Mouse (Mus musculus) heart, postnatal 0 days (tissue): ENCODE measurements around the gene Trim5. TPM values are rescaled to one million over a fixed set of nuclear protein-coding genes. Genes with fewer than 3 reads are reported as not detected.
"Not testable (repeated sequence)": the region's sequence is repeated elsewhere in the genome, so short reads cannot be mapped to it uniquely, and the experiment has no call there.

ENCODE experiments used
- ATAC-seq: fragments of 200-750 bp; cut with Nextera tagmentation; 2 replicates; pipeline ENCODE4 v1.8.0; 2017; ENCODE audit warnings: low read depth, moderate number of reproducible peaks, moderate library complexity; ENCODE audit not compliant: insufficient read depth
- DNase-seq: peaks from one replicate; pipeline ENCODE4 v3.0.0-alpha.2; 2016; ENCODE audit warnings: low spot score
- H3K27ac ChIP-seq: fragments of 300-500 bp; sonication (generic); 2 replicates; pipeline ENCODE4 v1.5.1; 2014; ENCODE audit warnings: low read depth, mild to moderate bottlenecking
- H3K27me3 ChIP-seq: fragments of 300-500 bp; sonication (generic); 2 replicates; pipeline ENCODE4 v1.6.1; 2014; ENCODE audit warnings: low read length, mixed read lengths; ENCODE audit not compliant: control insufficient read depth, insufficient read depth
- H3K36me3 ChIP-seq: fragments of 300-500 bp; sonication (generic); replicated peaks from 2 replicates; pipeline ENCODE4 v1.6.1; 2014; ENCODE audit warnings: low read length, mixed read lengths; ENCODE audit not compliant: control insufficient read depth, insufficient read depth
- H3K4me1 ChIP-seq: fragments of 300-500 bp; sonication (generic); 2 replicates; pipeline ENCODE4 v1.6.1; 2014; ENCODE audit warnings: antibody characterized with exemption; ENCODE audit not compliant: control insufficient read depth, insufficient read depth
- H3K4me2 ChIP-seq: fragments of 300-500 bp; sonication (generic); 2 replicates; pipeline ENCODE4 v1.6.1; 2014; ENCODE audit warnings: low read depth, mild to moderate bottlenecking, low read length, moderate library complexity
- H3K4me3 ChIP-seq: fragments of 300-500 bp; sonication (generic); 2 replicates; pipeline ENCODE4 v1.5.1; 2014; ENCODE audit warnings: low read depth, low read length
- H3K9ac ChIP-seq: fragments of 300-500 bp; sonication (generic); replicated peaks from 2 replicates; pipeline ENCODE4 v1.6.1; 2014; ENCODE audit warnings: low read depth, low read length, mixed read lengths
- H3K9me3 ChIP-seq: fragments of 300-500 bp; sonication (generic); replicated peaks from 2 replicates; pipeline ENCODE4 v1.6.1; 2016; ENCODE audit warnings: low read length; ENCODE audit not compliant: control insufficient read depth
- CTCF ChIP-seq: IDR thresholded peaks from 2 replicates; pipeline ENCODE4 v1.5.1; 2016; ENCODE audit warnings: antibody characterized with exemption, control low read depth, low read depth
- EP300 ChIP-seq: IDR thresholded peaks from 2 replicates; pipeline ENCODE4 v1.6.1; 2016; ENCODE audit warnings: antibody characterized with exemption, low read depth
- WGBS: fragments of 180-500 bp; shearing (Covaris S2); extraction: QIAGEN DNeasy Blood & Tissue Kit; methylation state at CpG from one replicate; pipeline ENCODE4 v1.1.7; 2014; 5-methylcytosine and 5-hydroxymethylcytosine counted together
- polyA plus RNA-seq: library from polyadenylated mRNA; unstranded; fragments of >200 nt; fragmentation: Nextera tagmentation; extraction: Ambion mirVana; gene quantifications from 2 replicates; pipeline ENCODE4 v1.2.1, GENCODE M21; 2015
- total RNA-seq: library from RNA; depleted of rRNA; stranded (reverse); fragments of >200 nt; gene quantifications from 2 replicates; pipeline ENCODE4 v1.2.3, GENCODE M21; 2014; ENCODE audit warnings: low replicate concordance

Trim5 gene
- total and polyA plus RNA-seq, 2 experiments from 2014 or later, result 0.27 to 0.37 TPM

DNA sequence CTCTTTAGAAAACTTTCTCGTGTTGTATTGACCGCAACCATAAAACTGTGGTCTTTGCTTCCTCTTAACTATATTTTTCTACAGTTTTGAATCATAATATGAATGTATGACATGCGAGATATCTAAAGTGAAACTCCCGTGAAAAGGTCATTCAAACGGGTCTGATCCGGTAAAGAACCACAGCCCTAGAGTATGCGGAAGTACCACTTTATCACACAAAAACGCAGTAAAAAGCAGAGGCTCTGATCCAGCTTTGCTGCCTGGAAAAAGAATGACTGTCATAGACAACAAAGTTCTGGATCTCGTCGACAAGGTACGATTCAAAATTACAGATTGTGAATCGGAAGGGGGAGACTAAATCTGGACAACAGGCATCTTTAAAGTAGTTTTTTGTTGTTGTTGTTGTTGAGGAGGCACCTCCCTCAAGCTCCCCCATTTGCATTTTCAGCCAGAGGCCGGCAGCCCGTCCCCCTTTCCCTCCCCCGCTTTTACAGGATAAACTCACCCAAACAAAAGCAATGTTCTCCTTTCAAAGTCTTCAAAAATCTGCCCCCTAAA is 27.0 kb upstream of the Trim5 start:
- Histone ChIP-seq H3K9me3 (no peaks in the 10 kb centered on the region), H3K4me2 (peak overlapping the region; percentile 60)

GRCm38 (mm10) chr7:104291638-104292400 is 3.9 kb upstream of the Trim5 start:
- TF ChIP-seq EP300, result no peak
- TF ChIP-seq CTCF, result no peak
- H3K27me3 ChIP-seq, result no peaks in the 10 kb centered on the region
- ATAC-seq, result no peak
- H3K27ac ChIP-seq, result no peak overlapping the region
- H3K4me2 ChIP-seq, result no peak overlapping the region
- DNase-seq, result no peak
- no peak overlapping the region for H3K4me3 ChIP-seq
- H3K9me3 ChIP-seq, result no peaks in the 10 kb centered on the region
- no peaks in the 10 kb centered on the region for H3K36me3 ChIP-seq
- H3K9ac ChIP-seq, result no peak overlapping the region
- H3K4me1 ChIP-seq, result no peaks in the 10 kb centered on the region
- 74% methylated on average over 5 of the region's 5 CpGs for WGBS

More for the DNA sequence above, 27.0 kb upstream of the Trim5 start:
- peak overlapping the region; percentile 54 for H3K9ac ChIP-seq
- peak overlapping the region; percentile 67 for H3K4me3 ChIP-seq
- peak overlapping the region; percentile 87 for H3K27ac ChIP-seq
- TF ChIP-seq CTCF (no peak), EP300 (no peak)
- WGBS, result 4% methylated on average over 15 of the region's 15 CpGs
- no peaks in the 10 kb centered on the region for H3K4me1 ChIP-seq
- ATAC-seq, result peak; percentile 64; the same call in 1 of the 2 replicates
- H3K36me3 ChIP-seq, result no peaks in the 10 kb centered on the region
- DNase-seq, result peak; percentile 40
- no peaks in the 10 kb centered on the region for H3K27me3 ChIP-seq

GRCm38 (mm10) chr7:104290641-104291040 is 2.7 kb upstream of the Trim5 start:
- TF ChIP-seq CTCF, result no peak
- no peak for TF ChIP-seq EP300
- DNase-seq (no peak), ATAC-seq (no peak)
- Histone ChIP-seq H3K27me3 (no peaks in the 10 kb centered on the region), H3K36me3 (no peaks in the 10 kb centered on the region), H3K4me2 (no peak overlapping the region), H3K9ac (no peak overlapping the region), H3K4me1 (no peaks in the 10 kb centered on the region), H3K9me3 (no peaks in the 10 kb centered on the region), H3K4me3 (no peak overlapping the region), H3K27ac (no peak overlapping the region)
- 73% methylated on average over 1 of the region's 1 CpGs for WGBS

- H3K27me3 ChIP-seq, H3K4me3 ChIP-seq, H3K9me3 ChIP-seq, DNase-seq, H3K27ac ChIP-seq, ATAC-seq, H3K9ac ChIP-seq, H3K4me2 ChIP-seq, H3K36me3 ChIP-seq, H3K4me1 ChIP-seq: not testable (repeated sequence)
- 61% methylated on average over 3 of the region's 3 CpGs for WGBS
Measured at GRCm38 (mm10) chr7:104279361-104279760, 8.5 kb downstream of the Trim5 start.

GRCm38 (mm10) chr7:104265335-104265734 is 22.6 kb downstream of the Trim5 start:
- 0 out of 2 replicates have a peak overlapping the region, but pooled peaks have one; percentile 38 for H3K27ac ChIP-seq
- DNase-seq, H3K27me3 ChIP-seq, H3K4me2 ChIP-seq, H3K36me3 ChIP-seq, H3K9me3 ChIP-seq, H3K9ac ChIP-seq, H3K4me3 ChIP-seq, H3K4me1 ChIP-seq: not testable (repeated sequence)
- 27% methylated on average over 3 of the region's 5 CpGs for WGBS
- peak; percentile 55 for ATAC-seq

DNA sequence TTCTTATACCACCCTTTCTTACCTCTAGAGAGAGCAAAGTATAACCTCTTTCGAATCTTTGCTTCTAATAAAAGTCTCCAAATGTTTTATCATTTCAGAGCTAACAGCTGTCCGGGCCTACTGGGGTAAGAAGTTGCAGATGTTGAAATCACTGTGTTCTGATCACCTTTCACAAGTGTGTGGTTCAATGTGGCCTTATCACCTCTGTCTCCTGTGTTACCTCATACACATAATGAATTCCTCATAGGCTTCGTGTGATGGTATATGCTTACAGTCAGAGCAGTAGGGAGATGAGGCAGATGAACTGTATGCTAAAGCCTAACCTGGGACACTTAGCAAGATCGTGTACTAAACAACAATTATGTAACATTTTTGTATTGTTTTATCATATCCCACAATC is 27.5 kb downstream of the Trim5 start:
- H3K27me3 ChIP-seq, H3K4me3 ChIP-seq, H3K9ac ChIP-seq, H3K4me1 ChIP-seq, H3K9me3 ChIP-seq, H3K4me2 ChIP-seq, DNase-seq, ATAC-seq, H3K27ac ChIP-seq, H3K36me3 ChIP-seq: not testable (repeated sequence)
- 80% methylated on average over 4 of the region's 4 CpGs for WGBS
